Mouse (Mus musculus) G1E (cell line): ENCODE data around the gene Deup1. TPM values are rescaled to one million over a fixed set of nuclear protein-coding genes. Genes with fewer than 3 reads are reported as not detected.

Experiments
- ATAC-seq: 2 replicates; pipeline ENCODE4 v1.8.0; 2016; ENCODE audit warnings: mild to moderate bottlenecking; ENCODE audit not compliant: insufficient number of reproducible peaks, poor library complexity, low FRiP score, severe bottlenecking; ENCODE audit errors: extremely low read depth
- DNase-seq: peaks from one replicate; pipeline ENCODE4 v3.0.0; 2012; ENCODE audit warnings: low spot score
- H3K27me3 ChIP-seq: 2 replicates; pipeline ENCODE4 v1.6.1; 2012; ENCODE audit warnings: mild to moderate bottlenecking, low read length, inconsistent platforms; ENCODE audit not compliant: insufficient read depth
- H3K36me3 ChIP-seq: replicated peaks from 2 replicates; pipeline ENCODE3; 2012; ENCODE audit warnings: mild to moderate bottlenecking, inconsistent platforms
- H3K4me1 ChIP-seq: 2 replicates; pipeline ENCODE4 v1.6.1; 2012; ENCODE audit warnings: low read depth, low read length, inconsistent platforms, mixed read lengths; ENCODE audit not compliant: insufficient read depth
- H3K4me3 ChIP-seq: 2 replicates; pipeline ENCODE4 v1.5.1; 2012; ENCODE audit warnings: low read depth, mild to moderate bottlenecking, inconsistent platforms, low read length, moderate library complexity, mixed read lengths
- H3K9me3 ChIP-seq: replicated peaks from 2 replicates; pipeline ENCODE4 v1.6.1; 2012; ENCODE audit warnings: inconsistent platforms
- CTCF ChIP-seq: IDR thresholded peaks from 2 replicates; pipeline ENCODE4 v1.5.1; 2012; ENCODE audit warnings: low read depth, low read length, inconsistent platforms, mixed read lengths
- GATA1 ChIP-seq: IDR thresholded peaks from 2 replicates; pipeline ENCODE4 v1.6.1; 2012; ENCODE audit warnings: borderline replicate concordance, low read length, inconsistent platforms, mixed read lengths
- GATA2 ChIP-seq: IDR thresholded peaks from 2 replicates; pipeline ENCODE4 v1.6.1; 2012; ENCODE audit warnings: low read depth, low read length, inconsistent platforms, borderline replicate concordance
- POLR2AphosphoS5 ChIP-seq: IDR thresholded peaks from 2 replicates; pipeline ENCODE4 v1.6.1; 2012; ENCODE audit warnings: low read depth, low read length, inconsistent platforms; ENCODE audit not compliant: insufficient replicate concordance
- TAL1 ChIP-seq: conservative IDR thresholded peaks from 2 replicates; pipeline ENCODE4 v1.6.1; 2012; ENCODE audit warnings: low read depth, low read length, inconsistent platforms, mixed read lengths
- polyA plus RNA-seq: library from polyadenylated mRNA; stranded (reverse); fragments of >175 nt; gene quantifications from 2 replicates; pipeline ENCODE4 v1.2.3, GENCODE M21; 2012
- total RNA-seq, 2 experiments: library from RNA; stranded (forward) in 1 of 2; stranded (reverse) in 1 of 2; fragments of 200-1000 nt in 1 of 2; fragments of >200 nt in 1 of 2; fragmentation: Nextera tagmentation in 1 of 2; gene quantifications; 2 replicates each; pipeline ENCODE4 v1.2.3; 2014 to 2017

Deup1 gene
- total RNA-seq (2014; fragmentation: Nextera tagmentation) (not detected in 2 replicates), total RNA-seq (2017) (0.06 and 0.11 TPM in 2 replicates), polyA plus RNA-seq (not detected in 2 replicates)

- Histone ChIP-seq H3K9me3 (no peaks in the 10 kb centered on the region), H3K36me3 (no peaks in the 10 kb centered on the region), H3K27me3 (no peaks in the 10 kb centered on the region), H3K4me3 (no peak within 1 kb of the TSS), H3K4me1 (no peaks in the 10 kb centered on the region)
- ATAC-seq (no peak), DNase-seq (no peak)
- TF ChIP-seq TAL1 (no peak), GATA2 (no peak), POLR2AphosphoS5 (no peak), GATA1 (no peak), CTCF (no peak)
Measured at GRCm38 (mm10) chr9:15627785-15628287, at the start of gene Deup1. Gene Deup1, minus strand, starts transcription at chr9:15627933.

DNA sequence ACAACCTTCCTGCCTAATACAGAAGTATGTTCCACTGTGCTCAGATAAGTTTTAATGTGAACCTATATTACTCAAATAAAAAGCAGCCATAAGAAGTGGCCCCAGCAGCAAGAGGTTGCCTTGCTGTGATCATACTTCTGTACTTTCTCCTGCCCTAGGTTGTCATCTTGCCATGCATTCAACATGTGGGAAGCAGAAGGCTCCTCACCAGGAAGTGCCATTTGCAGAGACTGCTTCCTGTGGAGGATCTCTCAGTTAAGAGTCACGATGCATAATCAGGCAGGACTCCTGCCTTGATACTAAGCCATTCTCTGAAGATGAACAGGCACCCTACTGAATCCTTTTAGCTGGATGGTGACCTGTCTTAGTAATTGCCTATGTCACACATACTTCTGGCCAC, 44.5 kb upstream of the Deup1 start:
- ATAC-seq (no peak), DNase-seq (no peak)
- no peak for TF ChIP-seq TAL1
- no peak for TF ChIP-seq POLR2AphosphoS5
- no peak for TF ChIP-seq GATA2
- no peak for TF ChIP-seq GATA1
- TF ChIP-seq CTCF, result no peak
- H3K9me3 ChIP-seq, result no peaks in the 10 kb centered on the region
- H3K4me3 ChIP-seq, result no peak overlapping the region
- H3K4me1 ChIP-seq, result no peaks in the 10 kb centered on the region
- H3K36me3 ChIP-seq, result no peaks in the 10 kb centered on the region
- no peaks in the 10 kb centered on the region for H3K27me3 ChIP-seq

DNA sequence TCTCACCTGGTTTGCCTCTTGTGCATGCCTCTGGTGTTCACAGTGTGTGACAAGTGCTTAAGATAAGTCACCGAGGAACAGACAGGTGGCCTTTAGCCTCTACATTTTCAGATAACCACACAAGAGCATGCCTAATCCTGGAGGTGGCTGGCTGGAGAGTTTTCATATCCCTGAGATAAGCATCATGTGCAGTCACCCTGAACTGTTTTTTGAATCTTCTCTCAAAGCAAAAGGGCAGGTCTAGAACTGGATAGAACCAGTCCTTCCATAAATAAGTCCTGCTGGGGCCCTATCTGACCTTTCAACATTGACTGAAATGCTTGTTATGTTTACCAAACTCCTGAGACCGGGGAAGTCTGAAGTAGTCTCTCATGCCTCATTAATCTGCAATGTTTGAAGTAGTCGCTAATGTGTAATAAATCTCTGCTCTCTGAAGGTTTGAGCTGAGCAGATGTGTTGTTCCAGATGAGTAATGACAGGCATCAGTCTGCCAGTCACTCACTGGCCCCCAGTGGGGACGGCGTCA, 42.3 kb upstream of the Deup1 start:
- no peak overlapping the region for H3K4me3 ChIP-seq
- TF ChIP-seq GATA1, result no peak
- TF ChIP-seq GATA2, result no peak
- no peak for TF ChIP-seq TAL1
- no peak for TF ChIP-seq CTCF
- no peak for TF ChIP-seq POLR2AphosphoS5
- ATAC-seq (no peak), DNase-seq (no peak)
- H3K27me3 ChIP-seq, result no peaks in the 10 kb centered on the region
- no peaks in the 10 kb centered on the region for H3K4me1 ChIP-seq
- no peaks in the 10 kb centered on the region for H3K36me3 ChIP-seq
- no peaks in the 10 kb centered on the region for H3K9me3 ChIP-seq

DNA sequence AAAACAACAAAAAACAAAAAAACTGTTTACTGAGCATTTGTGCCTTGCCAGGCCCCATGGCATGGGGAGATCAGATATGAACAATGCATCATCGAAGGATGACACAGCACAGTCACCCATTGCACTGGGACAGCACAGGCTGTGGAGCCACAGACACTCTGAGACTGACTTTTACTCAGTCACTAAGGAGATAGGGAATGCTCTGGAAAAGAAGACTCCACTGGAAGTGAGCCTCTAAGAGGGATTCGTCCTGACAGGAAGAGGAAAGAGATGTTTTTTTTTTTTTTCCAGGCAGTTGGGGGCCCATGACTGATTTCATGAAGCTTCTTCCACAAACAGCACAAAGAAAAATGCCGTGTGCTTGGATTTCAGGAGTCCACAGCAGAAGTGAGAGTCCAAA, 41.7 kb upstream of the Deup1 start:
- TF ChIP-seq POLR2AphosphoS5 (no peak), GATA1 (no peak), TAL1 (no peak), GATA2 (no peak)
- no peak for DNase-seq

GRCm38 (mm10) chr9:15664606-15665005, 36.9 kb upstream of the Deup1 start:
- no peak for TF ChIP-seq TAL1
- no peak for TF ChIP-seq GATA1
- TF ChIP-seq POLR2AphosphoS5, result no peak
- TF ChIP-seq GATA2, result no peak
- TF ChIP-seq CTCF, result no peak
- ATAC-seq (no peak), DNase-seq (no peak)
- Histone ChIP-seq H3K36me3 (no peaks in the 10 kb centered on the region), H3K4me3 (no peak overlapping the region), H3K9me3 (no peaks in the 10 kb centered on the region), H3K27me3 (no peaks in the 10 kb centered on the region), H3K4me1 (no peaks in the 10 kb centered on the region)

More for the DNA sequence above, 41.7 kb upstream of the Deup1 start:
- no peaks in the 10 kb centered on the region for H3K27me3 ChIP-seq
- no peak overlapping the region for H3K4me3 ChIP-seq
- no peaks in the 10 kb centered on the region for H3K4me1 ChIP-seq
- no peak for ATAC-seq
- H3K9me3 ChIP-seq, result no peaks in the 10 kb centered on the region
- no peaks in the 10 kb centered on the region for H3K36me3 ChIP-seq

GRCm38 (mm10) chr9:15659069-15659468, 31.3 kb upstream of the Deup1 start:
- DNase-seq (no peak), ATAC-seq (no peak)
- TF ChIP-seq GATA2 (no peak), CTCF (no peak), GATA1 (no peak), POLR2AphosphoS5 (no peak)
- no peaks in the 10 kb centered on the region for H3K9me3 ChIP-seq
- no peaks in the 10 kb centered on the region for H3K27me3 ChIP-seq
- no peak overlapping the region for H3K4me3 ChIP-seq
- no peaks in the 10 kb centered on the region for H3K36me3 ChIP-seq
- no peaks in the 10 kb centered on the region for H3K4me1 ChIP-seq
